Mouse (Mus musculus) gastrocnemius, postnatal 14 days (tissue): ENCODE measurements at regions not wholly inside any gene's neighbourhood (a gene's known extent, or its start where the extent isn't known, plus 50 kb on each side); places are given as distances from the start of the nearest gene placed in this dataset.

Experiments used
- DNase-seq: peaks from one replicate; pipeline ENCODE4 v3.0.0; 2021; ENCODE audit warnings: mixed read lengths
- intact Hi-C: fragments of 180-260 bp; cut with DNase I; formaldehyde crosslinking; loops from one replicate; pipeline ENCODE4 v1.15.1; 2025; ENCODE audit warnings: low total_unique reads

- DNase-seq = no peak
- intact Hi-C loops = no loop called here
These were observed 169.2 kb upstream of the Tbca start for GRCm38 (mm10) chr13:94619511-94619910.

GRCm38 (mm10) chr13:94630055-94630454 lies 158.7 kb upstream of the Tbca start:
- intact Hi-C loops = no loop called here
- no peak for DNase-seq

GRCm38 (mm10) chr13:94630685-94631084 lies 158.0 kb upstream of the Tbca start:
- intact Hi-C loops = no loop called here
- no peak for DNase-seq

- DNase-seq = no peak
These were observed 156.0 kb upstream of the Tbca start for GRCm38 (mm10) chr13:94632730-94633129.

GRCm38 (mm10) chr13:94640336-94640735 lies 148.4 kb upstream of the Tbca start:
- no peak for DNase-seq

More at GRCm38 (mm10) chr13:94632730-94633129, 156.0 kb upstream of the Tbca start:
- intact Hi-C loops = no loop called here

GRCm38 (mm10) chr13:94645241-94646206 lies 143.2 kb upstream of the Tbca start:
- intact Hi-C loops = no loop called here
- DNase-seq = no peak

More at GRCm38 (mm10) chr13:94640336-94640735, 148.4 kb upstream of the Tbca start:
- intact Hi-C loops = no loop called here

- no peak for DNase-seq
- intact Hi-C loops = no loop called here
These were observed 142.4 kb upstream of the Tbca start for GRCm38 (mm10) chr13:94646326-94646725.

- intact Hi-C loops = no loop called here
- no peak for DNase-seq
These were observed 141.7 kb upstream of the Tbca start for GRCm38 (mm10) chr13:94646781-94647555.

- no peak for DNase-seq
- intact Hi-C loops = no loop called here
These were observed 141.1 kb upstream of the Tbca start for GRCm38 (mm10) chr13:94647566-94647965.

- no peak for DNase-seq
- intact Hi-C loops = no loop called here
These were observed 137.8 kb upstream of the Tbca start for GRCm38 (mm10) chr13:94650951-94651350.

- DNase-seq = no peak
- intact Hi-C loops = no loop called here
These were observed 121.1 kb upstream of the Tbca start for GRCm38 (mm10) chr13:94667604-94668003.

GRCm38 (mm10) chr13:94668276-94668675 lies 120.4 kb upstream of the Tbca start:
- DNase-seq = no peak

GRCm38 (mm10) chr13:94669106-94669683 lies 119.5 kb upstream of the Tbca start:
- DNase-seq = no peak
- intact Hi-C loops = no loop called here

More at GRCm38 (mm10) chr13:94668276-94668675, 120.4 kb upstream of the Tbca start:
- intact Hi-C loops = no loop called here

GRCm38 (mm10) chr13:94670266-94670665 lies 118.4 kb upstream of the Tbca start:
- DNase-seq = no peak
- intact Hi-C loops = no loop called here

GRCm38 (mm10) chr13:94670961-94671360 lies 117.7 kb upstream of the Tbca start:
- intact Hi-C loops = no loop called here
- no peak for DNase-seq

GRCm38 (mm10) chr13:94680492-94681168 lies 108.1 kb upstream of the Tbca start:
- DNase-seq = no peak
- intact Hi-C loops = no loop called here

- DNase-seq = no peak
- intact Hi-C loops = no loop called here
These were observed 107.1 kb upstream of the Tbca start for GRCm38 (mm10) chr13:94681606-94682005.

- DNase-seq = no peak
- intact Hi-C loops = no loop called here
These were observed 103.5 kb upstream of the Tbca start for GRCm38 (mm10) chr13:94685191-94685590.

- intact Hi-C loops = no loop called here
- no peak for DNase-seq
These were observed 101.4 kb upstream of the Tbca start for GRCm38 (mm10) chr13:94687295-94687694.
